Mouse (Mus musculus) stomach, embryonic 14.5 days (tissue): ENCODE data around the gene Tbcel. TPM values are rescaled to one million over a fixed set of nuclear protein-coding genes. Genes with fewer than 3 reads are reported as not detected.

Experiments
- ATAC-seq: fragments of 200-750 bp; cut with Nextera tagmentation; 2 replicates; pipeline ENCODE4 v1.8.0; 2017; ENCODE audit warnings: low read depth, moderate TSS enrichment; ENCODE audit not compliant: insufficient number of reproducible peaks, insufficient read depth, low FRiP score
- H3K27ac ChIP-seq: fragments of 300-500 bp; sonication (generic); 2 replicates; pipeline ENCODE4 v1.5.1; 2014; ENCODE audit warnings: mild to moderate bottlenecking, low read length, moderate library complexity, mixed read lengths
- H3K27me3 ChIP-seq: fragments of 300-500 bp; sonication (generic); 2 replicates; pipeline ENCODE4 v1.6.1; 2014; ENCODE audit warnings: low read length, control low read depth, mixed read lengths; ENCODE audit not compliant: control insufficient read depth, insufficient read depth
- H3K36me3 ChIP-seq: fragments of 300-500 bp; sonication (generic); 2 replicates; pipeline ENCODE4 v1.6.1; 2014; ENCODE audit warnings: mild to moderate bottlenecking, control low read depth, low read length, moderate library complexity, mixed read lengths; ENCODE audit not compliant: control insufficient read depth, insufficient read depth
- H3K4me1 ChIP-seq: fragments of 300-500 bp; sonication (generic); 2 replicates; pipeline ENCODE4 v1.6.1; 2014; ENCODE audit warnings: low read length, control low read depth, mixed read lengths; ENCODE audit not compliant: control insufficient read depth, insufficient read depth
- H3K4me2 ChIP-seq: fragments of 300-500 bp; sonication (generic); replicated peaks from 2 replicates; pipeline ENCODE4 v1.6.1; 2014; ENCODE audit warnings: low read depth, low read length, control low read depth
- H3K4me3 ChIP-seq: fragments of 300-500 bp; sonication (generic); 2 replicates; pipeline ENCODE4 v1.5.1; 2014; ENCODE audit warnings: low read depth, low read length, control low read depth
- H3K9ac ChIP-seq: fragments of 300-500 bp; sonication (generic); replicated peaks from 2 replicates; pipeline ENCODE4 v1.6.1; 2014; ENCODE audit warnings: low read depth, mild to moderate bottlenecking, control low read depth, low read length, moderate library complexity, mixed read lengths
- H3K9me3 ChIP-seq: fragments of 300-500 bp; sonication (generic); 2 replicates; pipeline ENCODE4 v1.6.1; 2016; ENCODE audit warnings: low read depth, low read length, control low read depth; ENCODE audit not compliant: control insufficient read depth
- WGBS: fragments of 180-500 bp; shearing (Covaris S2); extraction: QIAGEN DNeasy Blood & Tissue Kit; methylation state at CpG from one replicate; pipeline ENCODE4 v1.1.7; 2014; 5-methylcytosine and 5-hydroxymethylcytosine counted together
- polyA plus RNA-seq: library from polyadenylated mRNA; unstranded; fragments of >200 nt; fragmentation: Nextera tagmentation; extraction: Ambion mirVana; gene quantifications from 2 replicates; pipeline ENCODE4 v1.2.1, GENCODE M21; 2014

The Tbcel gene
- polyA plus RNA-seq, 1 experiment from 2014 or later = 5.5 TPM

DNA sequence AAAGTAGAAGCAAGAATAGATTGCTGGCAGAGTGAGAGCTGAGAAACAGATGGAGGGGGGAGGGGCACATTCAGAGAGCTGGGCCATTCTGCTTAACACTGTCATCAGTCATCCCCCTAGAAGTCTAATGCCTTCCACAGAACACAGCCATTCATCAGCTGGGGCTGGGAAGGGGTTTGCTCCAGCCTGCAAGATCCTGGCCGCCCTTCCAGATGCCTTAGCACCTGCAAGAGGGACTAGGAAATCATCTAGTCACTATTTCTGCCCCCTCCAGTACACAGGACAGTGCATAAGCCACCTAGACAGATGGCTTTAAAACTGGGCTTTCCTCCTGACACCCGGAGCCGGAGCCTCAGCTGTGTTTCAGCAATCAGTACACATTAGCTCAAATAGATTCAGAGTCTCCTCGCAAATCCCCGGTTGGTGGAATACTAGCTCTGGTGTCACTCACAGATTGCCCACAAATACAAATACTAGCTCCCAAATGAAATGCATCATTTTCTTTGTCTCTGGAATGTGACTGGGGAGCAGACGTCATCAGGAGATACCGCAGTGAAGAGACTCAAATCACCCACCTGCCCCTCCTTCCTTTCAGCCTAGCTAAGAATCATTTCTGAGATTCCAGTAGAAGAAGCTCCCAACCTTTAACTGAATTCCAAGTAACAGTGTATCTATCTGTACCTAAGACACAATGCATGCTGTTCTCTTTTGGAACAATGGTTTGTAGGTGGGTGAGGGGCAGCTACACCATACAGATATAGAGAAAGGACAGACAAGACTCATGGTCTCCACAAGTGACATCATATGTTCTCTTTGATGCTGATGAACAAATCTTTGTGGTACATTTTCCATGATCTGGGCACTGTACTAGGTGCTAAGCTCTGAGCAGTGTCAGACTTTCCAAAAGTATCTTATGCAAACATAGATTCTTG is 22.9 kb upstream of the Tbcel start:
- no peak overlapping the region for H3K4me3 ChIP-seq
- H3K27me3 ChIP-seq = no peaks in the 10 kb centered on the region
- no peak for ATAC-seq
- H3K4me2 ChIP-seq = no peak overlapping the region
- H3K9me3 ChIP-seq = no peaks in the 10 kb centered on the region
- no peak overlapping the region for H3K9ac ChIP-seq
- WGBS = 21% methylated on average over 7 of the region's 7 CpGs
- H3K36me3 ChIP-seq = no peaks in the 10 kb centered on the region
- H3K27ac ChIP-seq = no peak overlapping the region
- H3K4me1 ChIP-seq = peaks cover 9% of the 10 kb centered on the region; the same call in 1 of the 2 replicates

GRCm38 (mm10) chr9:42520587-42521084 is 13.0 kb upstream of the Tbcel start:
- H3K27me3 ChIP-seq = no peaks in the 10 kb centered on the region
- no peaks in the 10 kb centered on the region for H3K9me3 ChIP-seq
- 5% methylated on average over 36 of the region's 36 CpGs for WGBS
- H3K4me2 ChIP-seq = peak overlapping the region; percentile 62
- peaks cover 4% of the 10 kb centered on the region; the same call in 1 of the 2 replicates for H3K4me1 ChIP-seq
- H3K4me3 ChIP-seq = peak overlapping the region; percentile 27
- H3K36me3 ChIP-seq = no peaks in the 10 kb centered on the region
- H3K9ac ChIP-seq = peak overlapping the region; percentile 36; the same call in 1 of the 2 replicates
- no peak overlapping the region for H3K27ac ChIP-seq
- no peak for ATAC-seq

DNA sequence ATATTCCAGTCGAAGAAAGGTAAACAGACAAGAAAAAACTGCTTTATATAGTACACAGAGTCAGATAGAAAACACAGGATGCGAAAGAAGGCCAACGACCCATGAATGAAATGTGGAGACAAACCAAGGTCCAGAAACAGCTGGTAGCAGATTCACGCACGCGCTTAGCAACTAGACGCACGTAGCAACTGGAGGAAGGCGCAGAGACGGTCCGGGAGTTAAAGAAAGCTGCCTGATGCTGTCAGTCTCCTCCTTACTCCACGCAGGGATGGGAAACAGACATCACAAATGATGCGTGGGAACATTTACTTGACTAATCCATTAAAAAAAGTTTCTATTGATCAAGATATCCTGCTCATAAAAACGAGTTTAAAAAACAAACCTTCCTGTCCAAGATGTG is 10.6 kb upstream of the Tbcel start:
- H3K36me3 ChIP-seq = no peaks in the 10 kb centered on the region
- no peaks in the 10 kb centered on the region for H3K9me3 ChIP-seq

GRCm38 (mm10) chr9:42513159-42513558 is 5.5 kb upstream of the Tbcel start:
- H3K4me1 ChIP-seq = peaks cover 3% of the 10 kb centered on the region; the same call in 1 of the 2 replicates
- no peak for ATAC-seq
- WGBS = 56% methylated on average over 5 of the region's 5 CpGs
- no peak overlapping the region for H3K4me3 ChIP-seq
- H3K36me3 ChIP-seq = no peaks in the 10 kb centered on the region
- no peak overlapping the region for H3K4me2 ChIP-seq
- no peaks in the 10 kb centered on the region for H3K27me3 ChIP-seq
- no peaks in the 10 kb centered on the region for H3K9me3 ChIP-seq
- H3K9ac ChIP-seq = no peak overlapping the region
- no peak overlapping the region for H3K27ac ChIP-seq

More for the DNA sequence above, 10.6 kb upstream of the Tbcel start:
- H3K4me3 ChIP-seq = no peak overlapping the region
- ATAC-seq = no peak
- H3K27me3 ChIP-seq = no peaks in the 10 kb centered on the region
- 48% methylated on average over 14 of the region's 14 CpGs for WGBS
- peaks cover 4% of the 10 kb centered on the region; the same call in 1 of the 2 replicates for H3K4me1 ChIP-seq
- H3K4me2 ChIP-seq = no peak overlapping the region
- H3K27ac ChIP-seq = no peak overlapping the region
- H3K9ac ChIP-seq = no peak overlapping the region

GRCm38 (mm10) chr9:42512312-42512711 is 4.7 kb upstream of the Tbcel start:
- no peak for ATAC-seq
- 75% methylated on average over 4 of the region's 4 CpGs for WGBS
- H3K36me3 ChIP-seq = no peaks in the 10 kb centered on the region
- H3K4me2 ChIP-seq = no peak overlapping the region
- no peak overlapping the region for H3K9ac ChIP-seq
- no peaks in the 10 kb centered on the region for H3K4me1 ChIP-seq
- no peaks in the 10 kb centered on the region for H3K9me3 ChIP-seq
- no peaks in the 10 kb centered on the region for H3K27me3 ChIP-seq
- H3K4me3 ChIP-seq = no peak overlapping the region
- no peak overlapping the region for H3K27ac ChIP-seq

DNA sequence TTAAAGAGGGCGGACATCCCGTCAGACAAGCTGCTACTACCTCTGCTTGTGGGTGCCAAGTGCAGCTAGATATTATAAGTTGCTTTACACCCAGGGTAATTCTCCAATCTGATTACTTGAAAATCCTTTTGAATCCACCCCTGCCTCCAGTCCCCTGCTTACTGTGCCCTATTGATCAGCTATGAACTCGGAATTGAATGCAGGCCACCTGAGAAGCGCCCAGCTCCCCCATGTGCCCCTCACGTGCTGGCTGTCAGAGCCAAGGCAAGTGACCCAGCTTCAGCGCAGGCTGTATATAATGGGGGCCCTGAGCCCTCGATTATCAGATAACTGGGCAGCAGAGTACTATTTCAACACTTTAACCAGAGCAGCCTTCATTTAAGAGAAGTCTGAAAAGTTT is 626 bp upstream of the Tbcel start:
- Histone ChIP-seq H3K4me2 (no peak overlapping the region), H3K9ac (no peak overlapping the region), H3K27ac (no peak overlapping the region), H3K4me1 (no peaks in the 10 kb centered on the region), H3K4me3 (no peak overlapping the region), H3K36me3 (no peaks in the 10 kb centered on the region), H3K27me3 (no peaks in the 10 kb centered on the region), H3K9me3 (no peaks in the 10 kb centered on the region)
- no peak for ATAC-seq
- WGBS = 62% methylated on average over 7 of the region's 7 CpGs

- H3K4me3 ChIP-seq = no peak overlapping the region
- H3K27ac ChIP-seq = no peak overlapping the region
- H3K4me2 ChIP-seq = no peak overlapping the region
- H3K9ac ChIP-seq = no peak overlapping the region
- no peaks in the 10 kb centered on the region for H3K27me3 ChIP-seq
- 46% methylated on average over 1 of the region's 1 CpGs for WGBS
- H3K9me3 ChIP-seq = no peaks in the 10 kb centered on the region
- H3K4me1 ChIP-seq = no peaks in the 10 kb centered on the region
- ATAC-seq = no peak
- H3K36me3 ChIP-seq = no peaks in the 10 kb centered on the region
Observed at GRCm38 (mm10) chr9:42507022-42507421, 587 bp downstream of the Tbcel start.

DNA sequence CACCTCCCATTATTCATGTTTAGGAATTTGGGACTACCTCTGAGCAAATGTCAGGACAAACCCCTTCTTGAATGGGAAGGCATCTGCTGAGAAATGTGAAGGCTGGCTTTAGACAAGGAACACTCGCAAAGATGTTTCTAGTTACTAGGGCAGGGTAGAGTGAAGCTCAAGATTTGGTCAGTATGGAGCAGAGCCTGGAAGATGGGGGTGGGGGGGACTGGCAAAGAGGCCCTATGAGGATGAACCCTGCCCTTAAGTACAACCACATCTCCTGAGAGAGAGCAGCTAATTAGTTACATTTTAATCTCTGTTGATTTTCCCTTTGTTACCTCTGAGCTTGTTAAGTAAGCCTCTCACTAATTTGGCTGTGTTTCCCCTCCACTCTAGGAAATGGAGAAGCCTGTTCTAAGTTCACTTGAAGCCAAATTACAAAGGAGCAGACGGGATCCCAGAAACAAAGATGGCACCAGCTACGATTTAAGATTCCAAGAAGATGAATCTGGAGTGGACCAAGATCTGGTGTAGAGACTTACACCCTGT is 2.6 kb downstream of the Tbcel start:
- Histone ChIP-seq H3K4me1 (no peaks in the 10 kb centered on the region), H3K27ac (no peak overlapping the region), H3K9ac (no peak overlapping the region), H3K9me3 (no peaks in the 10 kb centered on the region), H3K36me3 (no peaks in the 10 kb centered on the region), H3K4me3 (no peak overlapping the region), H3K27me3 (no peaks in the 10 kb centered on the region), H3K4me2 (no peak overlapping the region)
- ATAC-seq = no peak
- 80% methylated on average over 3 of the region's 3 CpGs for WGBS
